Mouse (Mus musculus) forebrain, embryonic 14.5 days (tissue): Measurements from ENCODE around the gene Lctl. TPM values are rescaled to one million over a fixed set of nuclear protein-coding genes. Genes with fewer than 3 reads are reported as not detected.

Experiments used
- ATAC-seq: fragments of 200-750 bp; cut with Nextera tagmentation; 2 replicates; pipeline ENCODE4 v1.8.0; 2017; ENCODE audit warnings: mild to moderate bottlenecking, moderate library complexity
- DNase-seq: peaks from one replicate; pipeline ENCODE4 v3.0.0-alpha.2; 2015; ENCODE audit warnings: low spot score
- H3K27ac ChIP-seq: fragments of 300-500 bp; sonication (generic); 2 replicates; pipeline ENCODE4 v1.5.1; 2014; ENCODE audit warnings: low read depth, mild to moderate bottlenecking, control low read depth, low read length, moderate library complexity
- H3K27me3 ChIP-seq: fragments of 300-500 bp; sonication (generic); replicated peaks from 2 replicates; pipeline ENCODE4 v1.6.1; 2014; ENCODE audit warnings: low read length, control low read depth, mixed read lengths; ENCODE audit not compliant: control insufficient read depth, insufficient read depth
- H3K36me3 ChIP-seq: fragments of 300-500 bp; sonication (generic); 2 replicates; pipeline ENCODE4 v1.6.1; 2014; ENCODE audit warnings: low read length, control low read depth; ENCODE audit not compliant: control insufficient read depth, insufficient read depth
- H3K4me1 ChIP-seq: fragments of 300-500 bp; sonication (generic); 2 replicates; pipeline ENCODE4 v1.6.1; 2014; ENCODE audit warnings: antibody characterized with exemption, low read length, control low read depth; ENCODE audit not compliant: control insufficient read depth, insufficient read depth
- H3K4me2 ChIP-seq: fragments of 300-500 bp; sonication (generic); 2 replicates; pipeline ENCODE4 v1.6.1; 2014; ENCODE audit warnings: mild to moderate bottlenecking, control low read depth, low read length
- H3K4me3 ChIP-seq: fragments of 300-500 bp; sonication (generic); 2 replicates; pipeline ENCODE4 v1.5.1; 2014; ENCODE audit warnings: low read depth, low read length, control low read depth
- H3K9ac ChIP-seq: fragments of 300-500 bp; sonication (generic); 2 replicates; pipeline ENCODE4 v1.6.1; 2014; ENCODE audit warnings: mild to moderate bottlenecking, low read length, control low read depth, moderate library complexity
- H3K9me3 ChIP-seq: fragments of 300-500 bp; sonication (generic); replicated peaks from 2 replicates; pipeline ENCODE4 v1.6.1; 2016; ENCODE audit warnings: low read length, control low read depth, mixed read lengths; ENCODE audit not compliant: control insufficient read depth
- WGBS: fragments of 180-500 bp; shearing (Covaris S2); extraction: QIAGEN DNeasy Blood & Tissue Kit; methylation state at CpG from one replicate; pipeline ENCODE4 v1.1.7; 2014; 5-methylcytosine and 5-hydroxymethylcytosine counted together
- polyA plus RNA-seq: library from polyadenylated mRNA; unstranded; fragments of >200 nt; fragmentation: Nextera tagmentation; extraction: Ambion mirVana; gene quantifications from 2 replicates; pipeline ENCODE4 v1.2.1, GENCODE M21; 2014

The Lctl gene
- polyA plus RNA-seq, 1 experiment from 2014 or later = not detected

GRCm38 (mm10) chr9:64172145-64172815 is 55.3 kb downstream of the Lctl start:
- Histone ChIP-seq H3K4me2 (peak overlapping the region; percentile 72), H3K9me3 (no peaks in the 10 kb centered on the region), H3K4me1 (peaks cover 8% of the 10 kb centered on the region; the same call in 1 of the 2 replicates), H3K27me3 (no peaks in the 10 kb centered on the region), H3K9ac (peak overlapping the region; percentile 81), H3K36me3 (peaks cover 23% of the 10 kb centered on the region), H3K4me3 (peak overlapping the region; percentile 72), H3K27ac (peak overlapping the region; percentile 72)
- 4% methylated on average over 18 of the region's 18 CpGs for WGBS
- no peak for DNase-seq
- ATAC-seq = no peak; the same call in none of the 2 replicates

DNA sequence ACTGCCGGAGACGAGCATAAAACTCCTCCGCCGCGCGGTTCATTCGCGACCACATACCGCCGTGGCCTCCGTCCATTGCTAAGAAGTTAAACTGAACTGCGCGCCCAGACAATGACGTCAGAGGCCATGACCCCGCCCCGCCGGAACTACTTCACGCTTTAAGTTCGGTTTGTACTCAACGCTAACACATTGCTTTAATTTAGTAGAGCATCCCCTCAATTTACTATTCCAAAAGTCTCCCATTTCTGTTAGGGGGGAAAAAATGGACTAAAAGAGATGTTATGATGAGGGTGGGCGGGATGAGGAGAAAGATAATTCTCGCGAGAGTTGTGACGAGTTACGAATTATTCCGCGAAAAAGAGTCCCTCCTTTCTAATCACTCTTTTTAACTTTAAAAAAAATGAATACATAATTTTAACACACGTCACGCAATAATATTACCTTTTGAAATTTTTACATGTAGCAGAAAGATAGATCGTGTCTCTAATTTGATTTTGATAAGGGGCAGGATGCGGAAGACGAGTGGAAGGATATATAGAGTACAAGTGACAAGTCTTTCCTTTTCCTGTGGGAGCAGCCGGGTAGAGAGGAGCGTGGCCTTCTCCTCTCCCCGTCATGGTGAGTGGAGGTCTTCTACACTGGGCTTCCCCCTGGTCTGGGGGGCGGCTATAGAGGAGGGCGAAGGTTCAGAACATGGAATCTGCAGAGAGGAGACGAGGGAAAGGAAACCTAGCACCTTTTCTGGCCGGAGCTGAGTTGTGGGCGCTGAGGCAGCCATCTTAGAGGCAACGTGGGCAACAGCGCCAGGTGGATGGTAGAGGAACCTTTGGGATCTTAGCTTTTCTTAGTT is 56.1 kb downstream of the Lctl start, which contains the start of the genes Zwilch and Rpl4:
TSS of gene Zwilch (minus strand) at position 289 of the 850 bp plus-strand sequence.
TSS of gene Rpl4 (plus strand) at position 560 of the 850 bp plus-strand sequence.
- no peaks in the 10 kb centered on the region for H3K9me3 ChIP-seq
- no peaks in the 10 kb centered on the region for H3K27me3 ChIP-seq
- peak within 1 kb of the TSS; percentile 81 for H3K9ac ChIP-seq
- H3K36me3 ChIP-seq = peaks cover 31% of the 10 kb centered on the region
- peak; percentile 90 for DNase-seq
- under 1% methylated on average over 42 of the region's 42 CpGs for WGBS
- H3K4me2 ChIP-seq = peak within 1 kb of the TSS; percentile 84
- ATAC-seq = peak; percentile 88
- peaks cover 8% of the 10 kb centered on the region; the same call in 1 of the 2 replicates for H3K4me1 ChIP-seq
- peak within 1 kb of the TSS; percentile 72 for H3K4me3 ChIP-seq
- peak within 1 kb of the TSS; percentile 72 for H3K27ac ChIP-seq

DNA sequence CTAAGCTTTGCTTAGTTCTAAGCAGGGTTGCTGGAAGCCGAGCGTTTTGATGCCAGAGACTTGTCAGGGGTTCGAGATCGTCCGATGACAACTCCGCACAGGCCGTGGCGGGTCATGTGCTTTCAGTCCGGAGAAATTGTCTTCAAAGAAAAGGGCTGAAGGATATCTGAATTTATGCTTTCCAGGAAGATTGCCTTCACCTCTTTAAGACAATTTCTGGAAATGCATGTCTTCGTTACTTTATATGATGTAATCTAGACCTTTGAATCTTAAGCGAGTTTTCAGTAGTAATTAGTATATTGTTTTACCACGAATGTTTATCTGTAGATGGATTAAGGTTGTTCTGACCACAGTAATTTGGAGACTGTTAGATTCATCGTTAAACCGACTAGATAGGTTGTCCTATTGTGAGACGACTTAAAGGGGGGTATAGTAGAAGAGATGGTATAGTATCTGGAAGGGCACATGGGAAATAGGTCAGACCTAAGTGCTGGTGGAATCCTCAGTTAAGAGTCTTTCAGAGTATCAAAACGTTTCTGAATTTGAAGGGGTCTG is 56.8 kb downstream of the Lctl start:
- WGBS = under 1% methylated on average over 16 of the region's 16 CpGs
- no peak for DNase-seq
- H3K27me3 ChIP-seq = no peaks in the 10 kb centered on the region
- H3K9ac ChIP-seq = peak overlapping the region; percentile 81
- H3K4me3 ChIP-seq = peak overlapping the region; percentile 72
- H3K9me3 ChIP-seq = no peaks in the 10 kb centered on the region
- H3K36me3 ChIP-seq = peaks cover 38% of the 10 kb centered on the region
- H3K4me1 ChIP-seq = peaks cover 8% of the 10 kb centered on the region; the same call in 1 of the 2 replicates
- H3K27ac ChIP-seq = peak overlapping the region; percentile 58; the same call in 1 of the 2 replicates
- H3K4me2 ChIP-seq = peak overlapping the region; percentile 84
- ATAC-seq = no peak; the same call in 1 of the 2 replicates

DNA sequence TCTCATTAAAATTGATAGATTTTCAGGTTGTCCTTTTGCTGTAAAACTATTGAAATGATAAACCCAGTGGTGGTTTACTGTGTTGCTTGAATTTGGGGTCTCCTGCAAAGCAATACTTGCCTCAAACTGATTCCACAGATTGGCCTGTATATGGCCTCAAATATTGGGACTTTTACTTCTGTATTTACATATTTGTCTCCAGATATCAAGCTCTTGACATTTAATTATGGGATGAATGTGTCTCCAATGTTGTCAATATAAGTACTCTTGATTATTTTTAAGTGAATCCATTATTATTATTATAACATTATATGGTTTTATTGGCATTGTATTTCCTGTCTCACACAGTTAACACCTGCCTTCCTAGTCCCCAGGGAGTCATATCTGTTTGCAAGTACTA is 57.4 kb downstream of the Lctl start:
- DNase-seq = no peak
- no peaks in the 10 kb centered on the region for H3K27me3 ChIP-seq
- ATAC-seq = no peak

GRCm38 (mm10) chr9:64174766-64175165 is 57.8 kb downstream of the Lctl start:
- Histone ChIP-seq H3K9ac (no peak overlapping the region), H3K9me3 (no peaks in the 10 kb centered on the region), H3K27ac (no peak overlapping the region), H3K36me3 (peaks cover 41% of the 10 kb centered on the region), H3K4me3 (peak overlapping the region; percentile 72; the same call in 1 of the 2 replicates), H3K27me3 (no peaks in the 10 kb centered on the region), H3K4me1 (peaks cover 11% of the 10 kb centered on the region), H3K4me2 (peak overlapping the region; percentile 84)
- ATAC-seq (no peak), DNase-seq (no peak)
- 74% methylated on average over 8 of the region's 8 CpGs for WGBS

More for the DNA sequence above, 57.4 kb downstream of the Lctl start:
- Histone ChIP-seq H3K36me3 (peaks cover 41% of the 10 kb centered on the region), H3K4me3 (peak overlapping the region; percentile 72), H3K27ac (no peak overlapping the region), H3K4me1 (peaks cover 8% of the 10 kb centered on the region; the same call in 1 of the 2 replicates), H3K9me3 (no peaks in the 10 kb centered on the region), H3K4me2 (peak overlapping the region; percentile 84), H3K9ac (peak overlapping the region; percentile 81)

- 71% methylated on average over 11 of the region's 11 CpGs for WGBS
- H3K4me2 ChIP-seq = peak overlapping the region; percentile 84; the same call in 1 of the 2 replicates
- H3K9me3 ChIP-seq = no peaks in the 10 kb centered on the region
- DNase-seq = peak; percentile 64
- H3K4me3 ChIP-seq = no peak overlapping the region
- ATAC-seq = no peak
- peaks cover 15% of the 10 kb centered on the region for H3K4me1 ChIP-seq
- no peak overlapping the region for H3K9ac ChIP-seq
- peaks cover 46% of the 10 kb centered on the region for H3K36me3 ChIP-seq
- H3K27me3 ChIP-seq = no peaks in the 10 kb centered on the region
- H3K27ac ChIP-seq = no peak overlapping the region
Observed at GRCm38 (mm10) chr9:64175378-64175777, 58.4 kb downstream of the Lctl start.

DNA sequence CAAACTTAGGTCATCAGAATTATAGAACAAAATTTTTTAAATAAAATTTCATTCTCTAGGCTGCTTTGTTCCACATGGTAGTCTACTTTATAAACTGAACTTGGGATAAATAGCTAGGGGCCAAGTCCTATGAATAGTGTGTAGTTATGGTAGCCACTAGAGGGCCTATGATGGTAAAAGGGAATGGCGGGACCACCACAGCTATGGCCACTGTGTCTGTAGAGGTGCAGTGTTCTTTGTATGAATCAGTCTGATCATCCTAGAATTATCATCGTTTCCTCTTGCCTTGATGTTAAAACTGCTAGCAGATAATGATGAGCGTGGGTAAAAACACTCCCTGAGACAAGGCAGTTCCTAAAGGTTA is 61.6 kb downstream of the Lctl start:
- peaks cover 74% of the 10 kb centered on the region for H3K36me3 ChIP-seq
- peak; percentile 59 for DNase-seq
- H3K9me3 ChIP-seq = no peaks in the 10 kb centered on the region
- H3K4me3 ChIP-seq = peak overlapping the region; percentile 64; the same call in 1 of the 2 replicates
- H3K27me3 ChIP-seq = no peaks in the 10 kb centered on the region
- H3K27ac ChIP-seq = peak overlapping the region; percentile 80
- peaks cover 15% of the 10 kb centered on the region for H3K4me1 ChIP-seq
- peak overlapping the region; percentile 73 for H3K9ac ChIP-seq
- ATAC-seq = peak; percentile 59
- H3K4me2 ChIP-seq = peak overlapping the region; percentile 66
- 34% methylated on average over 3 of the region's 3 CpGs for WGBS

DNA sequence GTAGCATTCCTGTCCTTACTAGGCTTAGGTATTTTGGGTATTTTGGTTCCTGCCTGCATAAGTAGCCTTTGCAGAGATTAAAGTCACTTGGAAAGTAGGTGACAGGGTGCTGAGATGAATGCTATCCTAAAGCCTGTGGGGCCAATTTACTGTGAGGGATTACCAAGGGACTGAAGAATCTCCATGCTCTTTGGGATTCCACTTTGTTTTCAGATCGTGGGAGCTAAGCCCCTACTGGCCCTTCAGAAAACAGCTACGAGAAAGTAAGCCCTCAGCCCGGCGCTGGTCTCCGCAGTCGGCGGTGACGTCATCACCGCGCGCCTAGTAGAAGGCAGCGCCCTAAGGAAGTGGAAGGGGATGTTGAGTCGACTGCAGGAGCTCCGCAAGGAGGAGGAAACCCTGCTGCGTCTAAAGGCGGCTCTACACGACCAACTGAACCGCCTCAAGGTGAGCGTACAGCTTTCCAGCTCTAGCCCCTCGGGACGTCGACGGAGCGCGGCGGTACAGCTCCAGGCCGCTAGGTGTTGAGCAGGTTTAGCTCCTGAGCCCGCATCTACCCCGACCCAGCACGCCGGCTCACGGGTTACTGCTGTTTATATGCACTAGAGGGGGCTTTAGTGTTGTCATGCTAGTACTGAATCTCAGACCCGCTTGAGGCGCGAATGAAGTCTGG is 62.2 kb downstream of the Lctl start, which contains the start of gene Snapc5:
TSS of gene Snapc5 (plus strand) at position 301 of the 673 bp plus-strand sequence.
- under 1% methylated on average over 35 of the region's 35 CpGs for WGBS
- Histone ChIP-seq H3K4me2 (peak within 1 kb of the TSS; percentile 66), H3K27me3 (no peaks in the 10 kb centered on the region), H3K36me3 (peaks cover 76% of the 10 kb centered on the region), H3K27ac (peak within 1 kb of the TSS; percentile 80), H3K4me1 (peaks cover 13% of the 10 kb centered on the region), H3K9ac (peak within 1 kb of the TSS; percentile 73), H3K9me3 (no peaks in the 10 kb centered on the region), H3K4me3 (peak within 1 kb of the TSS; percentile 64)
- DNase-seq (peak; percentile 97), ATAC-seq (peak; percentile 96)
